Mouse (Mus musculus) testis, adult 2 months (tissue): ENCODE measurements at regions not wholly inside any gene's neighbourhood (a gene's known extent, or its start where the extent isn't known, plus 50 kb on each side); places are given as distances from the start of the nearest gene placed in this dataset.

Experiments used
- CTCF ChIP-seq: fragments of 200-500 bp; IDR thresholded peaks from 2 replicates; pipeline ENCODE4 v1.5.1; 2012; ENCODE audit warnings: low read depth, mild to moderate bottlenecking, inconsistent platforms, low read length, moderate library complexity; ENCODE audit not compliant: control insufficient read depth, insufficient read depth, insufficient replicate concordance
- POLR2A ChIP-seq: fragments of 200-500 bp; IDR thresholded peaks from 2 replicates; pipeline ENCODE4 v1.6.1; 2012; ENCODE audit warnings: low read depth, mild to moderate bottlenecking, inconsistent platforms, low read length, moderate library complexity; ENCODE audit not compliant: control insufficient read depth

DNA sequence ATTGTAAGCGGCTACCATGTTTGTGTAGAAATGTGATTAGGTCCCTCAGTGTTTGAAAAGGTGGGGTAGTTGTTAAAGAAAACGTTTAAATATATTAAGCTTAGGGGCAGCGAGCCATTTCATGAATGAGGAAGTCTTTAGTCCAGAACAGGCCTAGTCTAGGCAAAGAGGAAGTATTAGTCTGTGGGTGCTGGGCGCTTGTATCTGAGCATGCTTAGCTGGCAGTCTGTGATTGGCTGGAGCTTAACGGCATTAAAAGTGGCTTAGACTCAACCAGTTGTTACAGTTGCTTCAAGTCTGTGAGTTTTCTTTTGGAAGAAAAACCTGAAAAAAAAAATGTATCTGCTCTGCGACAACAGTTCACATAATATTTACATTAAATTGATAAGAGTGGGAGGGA lies 102.0 kb downstream of the Pmp22 start:
- no peak for TF ChIP-seq POLR2A
- TF ChIP-seq CTCF, result no peak
